Mouse (Mus musculus) left cerebral cortex, adult 18-20 months (tissue): ENCODE measurements at regions not wholly inside any gene's neighbourhood (a gene's known extent, or its start where the extent isn't known, plus 50 kb on each side); places are given as distances from the start of the nearest gene placed in this dataset.
A peak's percentile ranks its signal among the peaks of the same experiment; 100 is the strongest.

Source experiments
- DNase-seq, 2 experiments: peaks; one replicate each; pipeline ENCODE4 v3.0.0; 2021 to 2022; ENCODE audit warnings: low spot score in 2 of 2, mixed read lengths in 1 of 2

GRCm38 (mm10) chr3:144078198-144078935 is 126.7 kb downstream of the Lmo4 start:
- no peak for DNase-seq

DNA sequence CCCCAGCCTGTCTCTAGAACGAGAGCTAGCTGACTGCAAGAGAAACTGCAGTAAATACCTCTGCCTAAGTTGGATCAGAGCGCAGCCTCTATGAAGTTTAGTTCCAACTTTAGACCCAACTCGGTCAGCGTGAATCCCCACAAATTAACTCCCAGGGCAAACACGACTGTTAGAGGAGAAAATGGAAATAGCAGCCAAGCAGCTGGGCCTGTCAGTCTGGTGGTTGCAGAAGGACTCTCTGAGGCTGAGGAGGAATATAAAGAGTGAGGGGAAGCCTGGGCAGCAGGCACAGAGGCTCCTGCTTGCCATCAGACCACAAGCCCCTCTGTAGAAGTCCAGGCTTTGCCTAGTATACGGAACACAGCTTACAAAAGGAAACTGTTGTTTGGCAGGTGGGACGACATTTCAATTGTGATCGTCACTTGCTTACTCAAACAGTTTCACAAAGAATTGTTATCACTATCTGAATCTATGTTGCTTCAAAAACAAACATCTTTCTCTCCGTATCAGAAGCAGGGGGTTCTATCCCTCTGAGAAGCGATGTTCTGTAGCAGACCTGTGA is 135.0 kb downstream of the Lmo4 start:
- DNase-seq: no peak

DNA sequence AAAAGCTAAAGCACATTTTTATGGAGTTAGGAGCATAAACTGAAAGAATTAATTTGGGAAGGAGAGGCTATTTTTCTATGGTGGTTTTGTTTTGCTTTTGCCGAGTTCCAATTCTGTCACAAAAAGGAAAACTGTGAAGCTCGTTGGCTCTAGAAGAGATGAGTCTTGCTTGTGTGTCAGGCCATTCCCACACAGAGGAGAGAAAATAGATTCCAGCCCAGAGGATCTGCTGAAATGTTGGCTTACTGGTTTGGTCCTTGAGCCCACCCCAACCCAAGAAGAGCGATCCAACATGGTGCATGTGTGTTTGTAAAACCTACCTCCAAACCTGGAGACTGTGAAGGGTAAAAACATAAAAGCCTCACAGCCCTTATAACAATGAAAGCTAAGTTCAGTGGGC is 138.0 kb downstream of the Lmo4 start:
- peak in 1 of 2 experiments; percentile 9 for DNase-seq

DNA sequence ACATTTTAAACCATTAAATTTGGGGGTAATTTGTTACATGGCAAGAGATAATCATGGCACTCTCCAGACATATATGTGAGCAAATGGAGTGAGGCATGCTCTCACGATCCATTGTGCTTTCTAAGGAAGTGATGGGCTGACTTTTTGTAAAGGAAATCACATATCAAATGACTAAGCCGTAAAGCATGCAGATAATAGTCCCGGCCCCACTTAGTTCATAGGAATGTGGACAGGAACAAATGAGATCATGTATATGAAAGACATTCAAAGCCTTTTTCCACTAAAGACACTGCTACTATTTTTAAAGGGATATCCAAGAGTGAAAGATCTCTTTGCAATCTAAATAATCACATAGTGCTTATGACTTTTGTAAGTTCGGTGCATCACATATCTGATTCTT is 146.9 kb downstream of the Lmo4 start:
- DNase-seq: no peak

GRCm38 (mm10) chr3:144050341-144050740 is 154.7 kb downstream of the Lmo4 start:
- no peak for DNase-seq

DNA sequence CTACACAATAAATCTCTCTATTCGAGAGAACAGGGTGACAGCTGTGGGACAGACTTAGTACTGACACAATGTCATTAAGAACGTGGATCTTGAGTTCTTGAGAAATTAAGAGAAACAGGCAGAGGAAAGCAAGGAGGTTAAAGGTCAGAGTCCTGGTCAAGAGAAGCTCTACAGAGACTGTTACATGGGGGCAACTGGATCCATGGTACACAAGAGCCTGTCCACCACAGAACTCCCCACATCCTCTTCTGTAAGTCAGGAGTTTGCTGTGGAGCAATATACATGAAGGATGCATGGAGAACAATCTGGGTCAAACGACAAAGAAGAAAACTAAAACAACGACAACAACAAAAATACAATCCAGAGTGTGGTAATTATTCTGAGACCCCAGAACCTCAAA is 155.8 kb downstream of the Lmo4 start:
- DNase-seq: no peak

GRCm38 (mm10) chr3:144044366-144044765 is 160.7 kb downstream of the Lmo4 start:
- DNase-seq: no peak

- DNase-seq: no peak
These were observed 163.2 kb downstream of the Lmo4 start for GRCm38 (mm10) chr3:144041788-144042187.

- no peak for DNase-seq
These were observed 165.5 kb downstream of the Lmo4 start for GRCm38 (mm10) chr3:144039498-144039897.

GRCm38 (mm10) chr3:144029611-144030010 is 175.4 kb downstream of the Lmo4 start:
- no peak for DNase-seq

GRCm38 (mm10) chr3:144029121-144029520 is 175.9 kb downstream of the Lmo4 start:
- DNase-seq: no peak

- no peak for DNase-seq
These were observed 177.7 kb downstream of the Lmo4 start for GRCm38 (mm10) chr3:144027134-144027980.

- DNase-seq: no peak
These were observed 179.4 kb downstream of the Lmo4 start for GRCm38 (mm10) chr3:144025451-144026125.

DNA sequence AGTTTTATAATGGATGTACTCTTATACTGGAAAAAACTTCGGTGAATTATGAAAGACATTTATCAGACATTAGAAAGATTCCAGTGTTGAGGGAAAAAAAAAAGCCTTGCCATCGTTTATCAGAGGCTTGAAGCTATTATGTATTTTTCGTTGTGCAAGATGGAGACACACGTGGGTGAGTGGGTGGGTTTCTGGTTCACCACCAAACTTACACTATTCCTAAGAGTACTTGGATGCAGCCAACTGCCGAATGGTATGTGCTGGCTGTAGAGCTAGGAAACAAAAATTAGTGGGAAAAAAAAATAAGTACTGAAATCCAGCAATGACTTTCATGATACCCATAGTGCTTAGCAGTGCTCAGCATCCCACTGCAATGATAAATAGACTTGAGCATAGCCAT is 180.8 kb downstream of the Lmo4 start:
- no peak for DNase-seq

GRCm38 (mm10) chr3:144023058-144023457 is 182.0 kb downstream of the Lmo4 start:
- no peak for DNase-seq

DNA sequence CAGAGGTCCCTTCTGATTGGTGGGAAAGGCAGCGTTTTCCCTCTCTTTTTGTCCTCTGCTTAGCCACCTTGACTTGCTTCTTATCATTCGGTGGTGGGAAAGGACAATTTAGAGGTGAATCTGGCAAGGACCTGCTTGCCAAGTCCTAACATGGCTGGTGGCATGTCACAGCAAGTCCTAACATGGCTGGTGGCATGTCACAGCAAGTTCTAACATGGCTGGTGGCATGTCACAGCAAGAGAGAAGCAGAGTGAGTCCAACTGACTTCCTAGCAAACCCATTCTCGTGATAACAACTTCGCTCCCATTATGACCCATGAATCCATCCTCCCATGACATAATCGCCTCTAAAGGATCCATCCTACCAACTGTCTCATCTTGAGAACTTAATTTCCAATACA is 183.1 kb downstream of the Lmo4 start:
- DNase-seq: no peak

DNA sequence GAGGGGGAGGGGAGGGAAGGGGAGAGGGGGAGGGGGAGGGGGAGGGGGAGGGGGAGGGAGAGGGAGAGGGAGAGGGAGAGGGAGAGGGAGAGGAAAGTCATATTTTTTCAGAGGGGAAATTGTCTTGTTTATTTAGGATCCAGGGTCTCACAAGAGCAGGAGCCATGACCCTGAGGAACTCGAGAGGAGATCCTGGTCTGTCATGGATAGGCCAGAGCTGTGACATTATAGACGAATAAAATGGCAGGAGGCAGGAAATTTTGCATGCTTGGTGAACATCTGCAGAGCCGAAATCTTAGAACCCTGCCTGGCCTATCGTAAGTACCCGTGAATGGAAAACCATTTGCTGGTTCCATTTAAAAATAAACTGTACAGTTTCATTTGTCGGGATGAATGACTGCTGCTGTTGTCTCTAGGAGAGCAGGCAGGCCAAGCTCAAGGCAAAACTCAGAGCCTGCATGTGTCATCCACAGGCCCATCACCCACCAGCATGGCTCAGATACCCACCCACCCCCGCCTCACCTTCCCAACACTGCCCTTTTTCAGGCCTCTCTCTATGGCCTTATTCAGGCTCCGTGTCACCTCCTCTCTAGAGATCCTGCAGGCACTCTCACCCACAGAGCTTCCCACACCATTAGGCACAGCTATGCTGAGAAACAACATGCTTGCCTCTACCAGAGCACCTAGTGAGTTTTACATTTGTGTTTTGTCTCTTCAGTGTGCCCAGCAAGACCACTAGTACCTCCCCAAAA is 184.7 kb downstream of the Lmo4 start:
- no peak for DNase-seq

DNA sequence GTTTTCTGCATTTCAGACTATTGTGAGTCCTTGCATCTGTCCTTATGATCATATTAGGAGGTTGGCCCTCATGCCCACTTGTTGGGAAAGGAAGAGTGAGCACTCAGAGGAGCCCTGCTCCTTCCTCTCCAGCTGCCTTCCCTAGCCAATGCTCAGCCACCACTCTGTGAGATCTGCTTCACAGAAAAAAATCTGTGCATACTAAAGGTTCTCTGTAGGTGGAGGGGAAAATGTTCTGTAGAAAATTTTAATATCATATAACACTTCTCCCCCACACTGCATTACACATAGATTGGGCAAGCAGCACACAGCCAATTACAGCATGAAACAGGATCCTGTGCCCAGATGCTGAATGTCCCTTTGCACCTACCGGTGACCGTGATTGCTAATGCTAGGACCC is 185.7 kb downstream of the Lmo4 start:
- DNase-seq: peak in 1 of 2 experiments; percentile 36

DNA sequence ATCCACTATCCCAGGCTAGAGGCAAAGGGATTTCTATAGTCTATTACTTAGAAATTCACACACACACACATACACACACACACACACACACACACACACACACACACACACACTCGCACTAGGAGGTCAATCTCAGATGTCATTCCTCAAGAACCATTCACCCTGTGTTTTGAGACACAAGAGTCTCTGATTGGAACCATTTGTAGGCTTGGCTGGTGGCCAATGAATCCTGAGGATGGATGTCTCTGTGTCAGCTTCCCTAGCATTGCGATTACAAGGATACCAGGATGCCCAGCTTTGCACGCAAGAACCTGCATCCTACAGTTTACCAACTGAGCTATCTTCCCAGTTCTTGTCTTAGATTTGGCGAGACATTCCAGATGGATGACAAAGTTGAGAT is 186.5 kb downstream of the Lmo4 start:
- no peak for DNase-seq

GRCm38 (mm10) chr3:144015236-144015635 is 189.8 kb downstream of the Lmo4 start:
- no peak for DNase-seq
